Mouse (Mus musculus) frontal cortex, adult 2 months (tissue): ENCODE results near the gene Tfam. TPM values are rescaled to one million over a fixed set of nuclear protein-coding genes. Genes with fewer than 3 reads are reported as not detected.

Experiments used
- polyA plus RNA-seq: library from polyadenylated mRNA; depleted of rRNA; stranded (reverse); fragments of >200 nt; gene quantifications from 2 replicates; pipeline ENCODE4 v1.2.3, GENCODE M21; 2012; rRNA removed

The Tfam gene
- polyA plus RNA-seq, 1 experiment, result 24.5 TPM

Other genes with a start within 250 kb of the Tfam start
- 3.5 and 4.7 TPM in 2 replicates for gene Bicc1, start 78.6 kb downstream of the Tfam start, polyA plus RNA-seq
- gene Ube2d1, start 47.0 kb upstream of the Tfam start, polyA plus RNA-seq, result 96.7 and 106 TPM in 2 replicates
- 167 and 178 TPM in 2 replicates for gene Cisd1, start 106.7 kb upstream of the Tfam start, polyA plus RNA-seq
- gene Ipmk, start 109.5 kb upstream of the Tfam start, polyA plus RNA-seq, result 16.3 and 18.5 TPM in 2 replicates